Mouse (Mus musculus): ENCODE results near the gene Hist2h2ac. TPM values are rescaled to one million over a fixed set of nuclear protein-coding genes. Genes with fewer than 3 reads are reported as not detected.
"Not testable (repeated sequence)": the region's sequence is repeated elsewhere in the genome, so short reads cannot be mapped to it uniquely, and the experiment has no call there.

Gene Hist2h2ac
- polyA plus RNA-seq, 1 experiment: 28.7 TPM

DNA sequence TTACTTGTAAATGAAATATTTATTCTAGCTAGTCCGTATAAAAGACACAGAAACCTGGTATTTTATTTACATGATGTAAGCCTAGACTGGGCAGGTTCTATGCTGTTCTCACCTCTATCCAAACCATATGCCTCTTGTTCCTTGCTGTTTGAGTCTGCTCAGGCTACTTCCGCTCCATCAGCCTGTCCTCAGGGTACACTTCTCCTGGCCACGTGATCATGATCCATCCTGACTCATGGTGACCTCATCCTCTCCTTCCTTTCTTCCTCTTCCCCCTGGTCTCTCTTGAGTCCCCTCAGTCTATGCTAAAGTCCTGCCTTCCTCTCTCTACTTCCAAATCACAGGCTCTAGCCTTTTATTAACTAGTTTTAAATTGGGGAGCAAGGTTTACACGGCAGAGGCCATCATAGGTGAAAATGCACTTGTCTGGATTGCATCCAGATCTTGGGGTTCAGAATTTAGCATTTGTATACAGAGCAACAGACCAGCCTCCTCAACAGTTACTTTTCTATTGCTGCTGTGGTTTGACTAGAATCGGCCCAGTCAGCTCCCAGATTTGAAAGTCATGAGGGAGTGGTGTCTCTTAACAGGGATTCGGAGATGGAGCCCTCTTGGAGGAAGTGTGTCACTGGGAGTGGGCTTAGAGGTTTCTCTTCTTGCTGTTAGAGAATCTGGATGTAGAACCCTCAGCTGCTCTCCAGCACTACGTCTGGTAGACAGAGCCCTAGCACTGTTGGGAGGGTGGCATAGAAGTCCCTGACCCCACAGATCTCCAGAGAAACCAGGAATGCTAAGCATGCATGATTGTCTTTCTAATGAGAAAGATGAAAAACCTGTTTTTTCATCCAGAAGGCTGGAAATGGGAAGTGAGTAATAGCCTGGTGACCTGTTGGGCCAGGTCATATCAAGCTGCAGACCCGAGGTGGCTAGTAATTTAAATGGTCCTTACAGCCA lies 6.3 kb upstream of the Hist2h2ac start:
- Histone ChIP-seq H3K27me3 (ENCODE audit: control insufficient read depth, insufficient read depth, low read length) (no peaks in the 10 kb centered on the region), H3K4me3 (ENCODE audit: low read depth, low read length) (no peak overlapping the region), H3K27ac (ENCODE audit: insufficient read depth, low read depth, low read length) (no peak overlapping the region), H3K36me3 (ENCODE audit: control insufficient read depth, insufficient read depth, low read length) (no peaks in the 10 kb centered on the region), H3K4me1 (ENCODE audit: control insufficient read depth, insufficient read depth, insufficient read length, low read length) (no peaks in the 10 kb centered on the region; the same call in 1 of the 2 replicates)
- WGBS: 70% methylated on average over 8 of the region's 8 CpGs
- TF ChIP-seq POLR2A (IDR thresholded peaks at IDR 0.05; ENCODE audit: low read depth, low read length) (no peak), CTCF (IDR thresholded peaks at IDR 0.05; ENCODE audit: extremely low read depth, insufficient read length, insufficient replicate concordance, low read depth, low read length) (no peak)

DNA sequence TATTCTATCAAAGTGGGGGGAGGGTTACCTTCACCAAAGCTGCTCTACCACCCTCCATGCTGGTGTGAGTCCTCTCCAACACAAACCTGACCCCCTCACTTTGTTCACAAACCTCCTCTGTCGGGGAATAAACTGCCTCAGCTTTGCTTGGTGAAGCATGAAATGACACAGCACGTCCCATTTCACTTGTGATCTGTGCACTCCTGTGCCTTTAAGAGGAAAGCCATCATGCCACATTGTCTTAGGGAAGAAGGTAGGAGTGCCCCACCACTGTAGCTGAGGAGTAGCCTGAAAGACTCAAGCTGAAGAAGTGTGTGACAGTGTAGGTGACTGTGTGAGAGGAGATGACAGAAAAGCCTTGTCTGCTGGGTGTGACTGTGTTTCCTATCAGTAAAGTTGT lies 4.7 kb upstream of the Hist2h2ac start:
- WGBS: 33% methylated on average over 2 of the region's 2 CpGs
- Histone ChIP-seq H3K27me3 (ENCODE audit: control insufficient read depth, insufficient read depth, low read length) (no peaks in the 10 kb centered on the region), H3K36me3 (ENCODE audit: control insufficient read depth, insufficient read depth, low read length) (no peaks in the 10 kb centered on the region), H3K4me3 (ENCODE audit: low read depth, low read length) (no peak overlapping the region), H3K27ac (ENCODE audit: insufficient read depth, low read depth, low read length) (no peak overlapping the region), H3K4me1 (ENCODE audit: control insufficient read depth, insufficient read depth, insufficient read length, low read length) (no peaks in the 10 kb centered on the region; the same call in 1 of the 2 replicates)
- TF ChIP-seq CTCF (IDR thresholded peaks at IDR 0.05; ENCODE audit: extremely low read depth, insufficient read length, insufficient replicate concordance, low read depth, low read length): no peak
- no peak for TF ChIP-seq POLR2A (IDR thresholded peaks at IDR 0.05; ENCODE audit: low read depth, low read length)

DNA sequence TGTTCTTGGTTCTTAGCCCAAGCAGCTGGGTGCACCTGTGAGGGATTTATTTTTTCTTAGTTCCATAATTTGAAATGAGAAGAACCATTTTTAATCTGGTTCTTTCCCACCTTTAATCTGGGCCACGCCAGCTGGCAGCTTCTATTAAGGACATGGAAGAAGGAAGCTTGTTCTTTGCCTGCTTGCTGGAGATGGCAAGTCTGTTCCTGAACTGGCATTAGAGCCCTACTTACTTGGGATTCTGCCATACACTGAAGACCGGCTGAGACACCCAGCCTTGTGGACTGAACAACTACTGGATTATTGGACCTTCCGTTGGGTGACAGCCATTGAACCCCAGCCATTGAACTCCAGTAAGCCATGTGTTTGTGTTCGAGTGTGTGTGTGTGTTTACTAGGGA lies 2.1 kb upstream of the Hist2h2ac start:
- Histone ChIP-seq H3K4me1 (ENCODE audit: control insufficient read depth, insufficient read depth, insufficient read length, low read length) (peaks cover 3% of the 10 kb centered on the region; the same call in 1 of the 2 replicates), H3K27me3 (ENCODE audit: control insufficient read depth, insufficient read depth, low read length) (no peaks in the 10 kb centered on the region), H3K4me3 (ENCODE audit: low read depth, low read length) (no peak overlapping the region), H3K36me3 (ENCODE audit: control insufficient read depth, insufficient read depth, low read length) (no peaks in the 10 kb centered on the region), H3K27ac (ENCODE audit: insufficient read depth, low read depth, low read length) (no peak overlapping the region)
- WGBS: 74% methylated on average over 4 of the region's 4 CpGs
- TF ChIP-seq POLR2A (IDR thresholded peaks at IDR 0.05; ENCODE audit: low read depth, low read length): no peak
- TF ChIP-seq CTCF (IDR thresholded peaks at IDR 0.05; ENCODE audit: extremely low read depth, insufficient read length, insufficient replicate concordance, low read depth, low read length): no peak

DNA sequence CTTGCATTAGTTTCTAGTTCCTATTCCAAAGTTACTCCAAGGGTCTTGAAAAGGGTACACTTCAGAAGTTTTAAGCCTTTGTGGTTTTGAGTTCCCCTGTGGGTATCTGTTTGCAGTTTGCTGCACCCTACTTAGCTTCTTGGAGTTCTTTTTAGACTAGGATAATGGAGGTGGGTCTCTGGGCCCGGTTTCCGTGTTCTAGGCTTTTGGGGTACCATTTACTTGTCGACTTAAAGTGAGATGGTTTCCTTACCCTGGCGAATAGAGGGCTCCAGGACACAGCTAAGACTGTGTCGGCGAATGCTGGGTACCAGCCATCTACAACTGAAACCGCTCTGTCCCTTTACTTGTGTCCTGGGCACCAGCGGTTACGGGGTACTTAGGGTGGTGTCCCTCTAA lies 959 bp upstream of the Hist2h2ac start:
- no peak for TF ChIP-seq POLR2A (IDR thresholded peaks at IDR 0.05; ENCODE audit: low read depth, low read length)
- no peak for TF ChIP-seq CTCF (IDR thresholded peaks at IDR 0.05; ENCODE audit: extremely low read depth, insufficient read length, insufficient replicate concordance, low read depth, low read length)
- Histone ChIP-seq H3K4me3 (ENCODE audit: low read depth, low read length) (peak overlapping the region; percentile 65), H3K27ac (ENCODE audit: insufficient read depth, low read depth, low read length) (peak overlapping the region; percentile 99), H3K36me3 (ENCODE audit: control insufficient read depth, insufficient read depth, low read length) (no peaks in the 10 kb centered on the region), H3K4me1 (ENCODE audit: control insufficient read depth, insufficient read depth, insufficient read length, low read length) (peaks cover 3% of the 10 kb centered on the region; the same call in 1 of the 2 replicates), H3K27me3 (ENCODE audit: control insufficient read depth, insufficient read depth, low read length) (no peaks in the 10 kb centered on the region)
- WGBS: 5% methylated on average over 9 of the region's 9 CpGs

DNA sequence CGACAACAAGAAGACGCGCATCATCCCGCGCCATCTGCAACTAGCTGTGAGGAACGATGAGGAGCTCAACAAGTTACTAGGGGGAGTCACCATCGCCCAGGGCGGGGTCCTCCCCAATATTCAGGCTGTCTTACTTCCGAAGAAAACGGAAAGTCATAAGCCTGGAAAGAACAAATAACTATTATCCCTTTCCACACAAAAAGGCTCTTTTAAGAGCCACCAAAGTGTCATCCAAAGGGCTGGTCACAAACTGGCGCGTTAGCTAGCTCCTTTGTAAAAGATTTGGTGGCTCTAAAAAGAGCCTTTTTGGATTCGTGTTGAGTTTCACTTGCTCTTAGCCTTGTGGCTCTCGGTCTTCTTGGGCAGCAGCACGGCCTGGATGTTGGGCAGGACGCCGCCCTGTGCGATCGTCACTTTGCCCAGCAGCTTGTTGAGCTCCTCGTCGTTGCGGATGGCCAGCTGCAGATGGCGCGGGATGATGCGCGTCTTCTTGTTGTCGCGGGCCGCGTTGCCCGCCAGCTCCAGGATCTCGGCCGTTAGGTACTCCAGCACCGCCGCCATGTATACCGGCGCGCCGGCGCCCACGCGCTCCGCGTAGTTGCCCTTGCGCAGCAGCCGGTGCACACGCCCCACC lies 432 bp downstream of the Hist2h2ac start:
- H3K27me3 ChIP-seq (ENCODE audit: control insufficient read depth, insufficient read depth, low read length); H3K36me3 ChIP-seq (ENCODE audit: control insufficient read depth, insufficient read depth, low read length); H3K4me1 ChIP-seq (ENCODE audit: control insufficient read depth, insufficient read depth, insufficient read length, low read length): not testable (repeated sequence)
- H3K27ac ChIP-seq (ENCODE audit: insufficient read depth, low read depth, low read length): peak overlapping the region; percentile 99
- under 1% methylated on average over 37 of the region's 47 CpGs for WGBS
- peak overlapping the region; percentile 80 for H3K4me3 ChIP-seq (ENCODE audit: low read depth, low read length)
- TF ChIP-seq POLR2A (IDR thresholded peaks at IDR 0.05; ENCODE audit: low read depth, low read length): peak; percentile 64; the same call in 1 of the 2 replicates

DNA sequence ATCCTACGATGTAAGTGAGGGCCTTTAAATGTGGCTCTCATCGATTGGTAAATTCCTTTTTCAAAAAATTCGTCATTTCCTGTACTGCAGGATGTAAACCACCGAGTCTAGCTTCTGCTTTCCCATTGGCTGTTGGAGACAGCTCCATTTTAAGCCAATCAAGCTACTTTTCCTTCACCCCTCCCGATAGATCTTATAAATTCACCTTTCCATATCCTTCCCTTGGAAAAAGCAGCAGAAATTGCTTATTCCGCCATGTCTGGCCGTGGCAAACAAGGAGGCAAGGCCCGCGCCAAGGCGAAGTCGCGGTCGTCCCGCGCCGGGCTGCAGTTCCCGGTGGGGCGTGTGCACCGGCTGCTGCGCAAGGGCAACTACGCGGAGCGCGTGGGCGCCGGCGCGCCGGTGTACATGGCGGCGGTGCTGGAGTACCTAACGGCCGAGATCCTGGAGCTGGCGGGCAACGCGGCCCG lies 984 bp downstream of the Hist2h2ac start, which contains the start of the genes Bola1 and Hist2h2ab:
Gene Bola1, minus strand, starts transcription at position 49 of the 470 bp plus-strand sequence.
Gene Hist2h2ab, plus strand, starts transcription at position 205 of the 470 bp plus-strand sequence.
- peaks cover 3% of the 10 kb centered on the region; the same call in 1 of the 2 replicates for H3K4me1 ChIP-seq (ENCODE audit: control insufficient read depth, insufficient read depth, insufficient read length, low read length)
- TF ChIP-seq CTCF (IDR thresholded peaks at IDR 0.05; ENCODE audit: extremely low read depth, insufficient read length, insufficient replicate concordance, low read depth, low read length): no peak
- TF ChIP-seq POLR2A (IDR thresholded peaks at IDR 0.05; ENCODE audit: low read depth, low read length): peak; percentile 60; the same call in 1 of the 2 replicates

More for the DNA sequence above, 984 bp downstream of the Hist2h2ac start, which contains the start of the genes Bola1 and Hist2h2ab:
- no peaks in the 10 kb centered on the region for H3K27me3 ChIP-seq (ENCODE audit: control insufficient read depth, insufficient read depth, low read length)
- no peaks in the 10 kb centered on the region for H3K36me3 ChIP-seq (ENCODE audit: control insufficient read depth, insufficient read depth, low read length)
- peak within 1 kb of the TSS; percentile 80 for H3K4me3 ChIP-seq (ENCODE audit: low read depth, low read length)
- under 1% methylated on average over 37 of the region's 37 CpGs for WGBS
- peak within 1 kb of the TSS; percentile 99 for H3K27ac ChIP-seq (ENCODE audit: insufficient read depth, low read depth, low read length)
